Mouse (Mus musculus): ENCODE results near the gene Krit1. TPM values are rescaled to one million over a fixed set of nuclear protein-coding genes. Genes with fewer than 3 reads are reported as not detected.

The Krit1 gene
- polyA plus RNA-seq (2014; fragmentation: Nextera tagmentation; extraction: Ambion mirVana), result 38.4 and 41.4 TPM in 2 replicates

- Histone ChIP-seq H3K27me3 (ENCODE audit: control insufficient read depth, insufficient read depth, low read length) (no peaks in the 10 kb centered on the region), H3K4me1 (ENCODE audit: control insufficient read depth in 2 of 2, insufficient read depth in 2 of 2, low read length in 2 of 2) (peaks cover 2 to 4% of the 10 kb centered on the region in 2 experiments; a peak in 3 of 4 replicates), H3K27ac (replicated peaks in 1 of 2; ENCODE audit: control insufficient read depth in 1 of 2, insufficient read depth in 1 of 2, low read depth in 2 of 2, low read length in 2 of 2) (peak within 1 kb of the TSS; percentile 82 to 87), H3K9me3 (ENCODE audit: control insufficient read depth, low read length) (no peaks in the 10 kb centered on the region), H3K36me3 (ENCODE audit: control insufficient read depth, insufficient read depth, low read length) (peaks cover 12% of the 10 kb centered on the region), H3K9ac (ENCODE audit: low read length) (peak within 1 kb of the TSS; percentile 87), H3K4me2 (ENCODE audit: low read length) (peak within 1 kb of the TSS; percentile 85), H3K4me3 (ENCODE audit: control insufficient read depth in 1 of 2, insufficient read depth in 1 of 2, low read depth in 1 of 2, low read length in 2 of 2) (peak within 1 kb of the TSS; percentile 88 to 90)
- WGBS, result 0% methylated on average over 52 of the region's 109 CpGs
- peak; percentile 91 for ATAC-seq (ENCODE audit: insufficient number of reproducible peaks, insufficient read depth, low FRiP score, low read depth)
Observed at GRCm38 (mm10) chr5:3802433-3803291, at the start of gene Krit1, which contains the start of gene Ankib1. Krit1 (plus strand) TSS chr5:3803184. Ankib1 (minus strand) TSS chr5:3802925.

GRCm38 (mm10) chr5:3771512-3771911, 31.5 kb upstream of the Krit1 start:
- no peak for ATAC-seq (ENCODE audit: insufficient number of reproducible peaks, insufficient read depth, low FRiP score, low read depth)
- Histone ChIP-seq H3K9me3 (ENCODE audit: control insufficient read depth, low read length) (no peaks in the 10 kb centered on the region), H3K4me1 (ENCODE audit: control insufficient read depth in 2 of 2, insufficient read depth in 2 of 2, low read length in 2 of 2) (peaks cover 0 to 5% of the 10 kb centered on the region in 2 experiments; a peak in 1 of 4 replicates), H3K4me2 (ENCODE audit: low read length) (peak overlapping the region; percentile 33), H3K36me3 (ENCODE audit: control insufficient read depth, insufficient read depth, low read length) (peaks cover 4% of the 10 kb centered on the region; the same call in 1 of the 2 replicates), H3K27me3 (ENCODE audit: control insufficient read depth, insufficient read depth, low read length) (no peaks in the 10 kb centered on the region), H3K27ac (replicated peaks in 1 of 2; ENCODE audit: control insufficient read depth in 1 of 2, insufficient read depth in 1 of 2, low read depth in 2 of 2, low read length in 2 of 2) (no peak overlapping the region), H3K9ac (ENCODE audit: low read length) (no peak overlapping the region; the same call in 1 of the 2 replicates), H3K4me3 (ENCODE audit: control insufficient read depth in 1 of 2, insufficient read depth in 1 of 2, low read depth in 1 of 2, low read length in 2 of 2) (no peak overlapping the region)
- 84% methylated on average over 3 of the region's 3 CpGs for WGBS

- WGBS, result 59% methylated on average over 3 of the region's 3 CpGs
- ATAC-seq (ENCODE audit: insufficient number of reproducible peaks, insufficient read depth, low FRiP score, low read depth), result no peak
Observed at GRCm38 (mm10) chr5:3772017-3772416, 31.0 kb upstream of the Krit1 start.

GRCm38 (mm10) chr5:3782670-3783069, 20.3 kb upstream of the Krit1 start:
- Histone ChIP-seq H3K27ac (replicated peaks in 1 of 2; ENCODE audit: control insufficient read depth in 1 of 2, insufficient read depth in 1 of 2, low read depth in 2 of 2, low read length in 2 of 2) (no peak overlapping the region), H3K4me1 (ENCODE audit: control insufficient read depth in 2 of 2, insufficient read depth in 2 of 2, low read length in 2 of 2) (no peaks in the 10 kb centered on the region; a peak in 2 of 4 replicates), H3K4me3 (ENCODE audit: control insufficient read depth in 1 of 2, insufficient read depth in 1 of 2, low read depth in 1 of 2, low read length in 2 of 2) (no peak overlapping the region), H3K4me2 (ENCODE audit: low read length) (no peak overlapping the region), H3K9ac (ENCODE audit: low read length) (no peak overlapping the region), H3K27me3 (ENCODE audit: control insufficient read depth, insufficient read depth, low read length) (no peaks in the 10 kb centered on the region), H3K36me3 (ENCODE audit: control insufficient read depth, insufficient read depth, low read length) (no peaks in the 10 kb centered on the region), H3K9me3 (ENCODE audit: control insufficient read depth, low read length) (no peaks in the 10 kb centered on the region)
- ATAC-seq (ENCODE audit: insufficient number of reproducible peaks, insufficient read depth, low FRiP score, low read depth), result no peak

More at GRCm38 (mm10) chr5:3772017-3772416, 31.0 kb upstream of the Krit1 start:
- Histone ChIP-seq H3K27me3 (ENCODE audit: control insufficient read depth, insufficient read depth, low read length) (no peaks in the 10 kb centered on the region), H3K4me2 (ENCODE audit: low read length) (peak overlapping the region; percentile 33), H3K27ac (replicated peaks in 1 of 2; ENCODE audit: control insufficient read depth in 1 of 2, insufficient read depth in 1 of 2, low read depth in 2 of 2, low read length in 2 of 2) (no peak overlapping the region), H3K36me3 (ENCODE audit: control insufficient read depth, insufficient read depth, low read length) (peaks cover 4% of the 10 kb centered on the region; the same call in 1 of the 2 replicates), H3K4me1 (ENCODE audit: control insufficient read depth in 2 of 2, insufficient read depth in 2 of 2, low read length in 2 of 2) (peaks cover 0 to 5% of the 10 kb centered on the region in 2 experiments; a peak in 1 of 4 replicates), H3K9me3 (ENCODE audit: control insufficient read depth, low read length) (no peaks in the 10 kb centered on the region), H3K9ac (ENCODE audit: low read length) (peak overlapping the region; percentile 26; the same call in 1 of the 2 replicates), H3K4me3 (ENCODE audit: control insufficient read depth in 1 of 2, insufficient read depth in 1 of 2, low read depth in 1 of 2, low read length in 2 of 2) (no peak overlapping the region)

DNA sequence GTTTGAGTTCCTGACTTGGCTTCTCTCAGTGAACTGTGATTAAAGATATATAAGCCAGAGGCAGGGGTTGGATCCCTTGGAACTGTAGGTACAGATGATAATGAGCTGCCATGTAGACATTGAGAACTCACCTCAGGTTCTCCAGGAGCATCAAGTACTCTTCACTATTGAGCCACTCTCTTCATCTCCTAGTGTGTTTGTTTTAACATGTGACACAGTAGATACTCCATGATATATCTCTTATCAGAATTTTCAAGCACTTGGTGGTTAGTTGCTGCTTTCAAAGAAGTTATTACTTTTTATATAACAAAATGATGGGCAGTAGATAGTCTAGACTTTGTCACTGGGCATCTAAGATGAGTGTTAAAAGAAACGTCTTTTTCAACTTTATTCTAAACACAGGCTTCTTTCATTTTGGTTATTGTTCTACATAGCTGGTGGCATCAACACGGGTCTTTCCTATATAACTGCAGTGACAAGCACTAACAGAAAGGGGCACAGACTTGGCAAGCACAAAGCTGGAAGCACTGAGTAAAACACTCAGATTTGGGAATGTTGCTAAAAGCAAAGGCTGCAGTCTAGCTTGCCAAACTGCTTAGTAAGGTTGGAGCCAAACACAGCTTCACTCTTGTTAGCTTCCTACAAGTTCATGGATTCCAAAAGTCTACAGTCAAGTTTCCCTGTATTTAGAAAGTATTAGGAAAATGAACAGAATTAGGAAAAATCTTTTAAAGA, 18.9 kb upstream of the Krit1 start:
- Histone ChIP-seq H3K36me3 (ENCODE audit: control insufficient read depth, insufficient read depth, low read length) (no peaks in the 10 kb centered on the region), H3K9me3 (ENCODE audit: control insufficient read depth, low read length) (no peaks in the 10 kb centered on the region), H3K27me3 (ENCODE audit: control insufficient read depth, insufficient read depth, low read length) (no peaks in the 10 kb centered on the region), H3K4me3 (ENCODE audit: control insufficient read depth in 1 of 2, insufficient read depth in 1 of 2, low read depth in 1 of 2, low read length in 2 of 2) (no peak overlapping the region), H3K4me2 (ENCODE audit: low read length) (no peak overlapping the region), H3K4me1 (ENCODE audit: control insufficient read depth in 2 of 2, insufficient read depth in 2 of 2, low read length in 2 of 2) (no peaks in the 10 kb centered on the region; a peak in 2 of 4 replicates), H3K27ac (replicated peaks in 1 of 2; ENCODE audit: control insufficient read depth in 1 of 2, insufficient read depth in 1 of 2, low read depth in 2 of 2, low read length in 2 of 2) (no peak overlapping the region), H3K9ac (ENCODE audit: low read length) (no peak overlapping the region)
- WGBS, result 79% methylated on average over 2 of the region's 2 CpGs
- no peak for ATAC-seq (ENCODE audit: insufficient number of reproducible peaks, insufficient read depth, low FRiP score, low read depth)

- no peak overlapping the region for H3K9ac ChIP-seq (ENCODE audit: low read length)
Observed at GRCm38 (mm10) chr5:3784751-3785496, 18.1 kb upstream of the Krit1 start.

GRCm38 (mm10) chr5:3787548-3787947, 15.4 kb upstream of the Krit1 start:
- H3K27ac ChIP-seq (replicated peaks in 1 of 2; ENCODE audit: control insufficient read depth in 1 of 2, insufficient read depth in 1 of 2, low read depth in 2 of 2, low read length in 2 of 2), result no peak overlapping the region
- 63% methylated on average over 4 of the region's 4 CpGs for WGBS
- H3K9me3 ChIP-seq (ENCODE audit: control insufficient read depth, low read length), result no peaks in the 10 kb centered on the region
- ATAC-seq (ENCODE audit: insufficient number of reproducible peaks, insufficient read depth, low FRiP score, low read depth), result no peak
- no peak overlapping the region for H3K4me2 ChIP-seq (ENCODE audit: low read length)
- no peak overlapping the region for H3K9ac ChIP-seq (ENCODE audit: low read length)
- H3K4me1 ChIP-seq (ENCODE audit: control insufficient read depth in 2 of 2, insufficient read depth in 2 of 2, low read length in 2 of 2), result peaks cover 0 to 5% of the 10 kb centered on the region in 2 experiments; a peak in 3 of 4 replicates
- H3K36me3 ChIP-seq (ENCODE audit: control insufficient read depth, insufficient read depth, low read length), result no peaks in the 10 kb centered on the region
- H3K4me3 ChIP-seq (ENCODE audit: control insufficient read depth in 1 of 2, insufficient read depth in 1 of 2, low read depth in 1 of 2, low read length in 2 of 2), result no peak overlapping the region
- H3K27me3 ChIP-seq (ENCODE audit: control insufficient read depth, insufficient read depth, low read length), result no peaks in the 10 kb centered on the region

More at GRCm38 (mm10) chr5:3784751-3785496, 18.1 kb upstream of the Krit1 start:
- no peak overlapping the region for H3K4me3 ChIP-seq (ENCODE audit: control insufficient read depth in 1 of 2, insufficient read depth in 1 of 2, low read depth in 1 of 2, low read length in 2 of 2)
- no peaks in the 10 kb centered on the region; a peak in 2 of 4 replicates for H3K4me1 ChIP-seq (ENCODE audit: control insufficient read depth in 2 of 2, insufficient read depth in 2 of 2, low read length in 2 of 2)
- H3K27ac ChIP-seq (replicated peaks in 1 of 2; ENCODE audit: control insufficient read depth in 1 of 2, insufficient read depth in 1 of 2, low read depth in 2 of 2, low read length in 2 of 2), result no peak overlapping the region
- H3K4me2 ChIP-seq (ENCODE audit: low read length), result no peak overlapping the region
- WGBS, result 48% methylated on average over 1 of the region's 1 CpGs
- no peak for ATAC-seq (ENCODE audit: insufficient number of reproducible peaks, insufficient read depth, low FRiP score, low read depth)
- H3K9me3 ChIP-seq (ENCODE audit: control insufficient read depth, low read length), result no peaks in the 10 kb centered on the region
- no peaks in the 10 kb centered on the region for H3K27me3 ChIP-seq (ENCODE audit: control insufficient read depth, insufficient read depth, low read length)
- no peaks in the 10 kb centered on the region for H3K36me3 ChIP-seq (ENCODE audit: control insufficient read depth, insufficient read depth, low read length)

Data from heart, embryonic 14.5 days (tissue).